Mouse (Mus musculus) heart, postnatal 0 days (tissue): ENCODE results near the gene Ctrc.

Experiments used
- CTCF ChIP-seq: IDR thresholded peaks from 2 replicates; pipeline ENCODE4 v1.5.1; 2016; ENCODE audit warnings: antibody characterized with exemption, control low read depth, low read depth
- EP300 ChIP-seq: IDR thresholded peaks from 2 replicates; pipeline ENCODE4 v1.6.1; 2016; ENCODE audit warnings: antibody characterized with exemption, low read depth

- no peak for TF ChIP-seq CTCF
- TF ChIP-seq EP300 = no peak
These were observed 35.8 kb upstream of the Ctrc start for GRCm38 (mm10) chr4:141881950-141882349.
